Mouse (Mus musculus): Measurements from ENCODE around the gene Timm23. TPM values are rescaled to one million over a fixed set of nuclear protein-coding genes. Genes with fewer than 3 reads are reported as not detected.
"Not testable (repeated sequence)": the region's sequence is repeated elsewhere in the genome, so short reads cannot be mapped to it uniquely, and the experiment has no call there.

The Timm23 gene
- polyA plus RNA-seq, 1 experiment from 2014 or later: 302 TPM

- Histone ChIP-seq H3K4me1 (replicated peaks) (no peaks in the 10 kb centered on the region), H3K4me3 (no peak overlapping the region), H3K27me3 (ENCODE audit: insufficient read depth, poor library complexity, severe bottlenecking) (no peaks in the 10 kb centered on the region), H3K9me3 (no peaks in the 10 kb centered on the region), H3K27ac (no peak overlapping the region), H3K36me3 (peaks cover 73% of the 10 kb centered on the region)
- WGBS: 93% methylated on average over 10 of the region's 10 CpGs
- no peak for DNase-seq (ENCODE audit: low spot score)
These were observed 22.1 kb downstream of the Timm23 start for GRCm38 (mm10) chr14:32179393-32180195.

GRCm38 (mm10) chr14:32176590-32176989 is 25.1 kb downstream of the Timm23 start:
- 87% methylated on average over 5 of the region's 5 CpGs for WGBS
- not testable (repeated sequence) for H3K9me3 ChIP-seq; H3K27ac ChIP-seq; H3K4me3 ChIP-seq; H3K4me1 ChIP-seq (replicated peaks); DNase-seq (ENCODE audit: low spot score); H3K27me3 ChIP-seq (ENCODE audit: insufficient read depth, poor library complexity, severe bottlenecking)
- H3K36me3 ChIP-seq: peaks cover 69% of the 10 kb centered on the region

GRCm38 (mm10) chr14:32175310-32175709 is 26.4 kb downstream of the Timm23 start:
- Histone ChIP-seq H3K4me3 (no peak overlapping the region), H3K27me3 (ENCODE audit: insufficient read depth, poor library complexity, severe bottlenecking) (no peaks in the 10 kb centered on the region), H3K9me3 (no peaks in the 10 kb centered on the region), H3K36me3 (peaks cover 61% of the 10 kb centered on the region), H3K27ac (no peak overlapping the region), H3K4me1 (replicated peaks) (no peaks in the 10 kb centered on the region)
- WGBS: 86% methylated on average over 2 of the region's 2 CpGs
- DNase-seq (ENCODE audit: low spot score): no peak

GRCm38 (mm10) chr14:32170137-32170536 is 31.6 kb downstream of the Timm23 start:
- peaks cover 35% of the 10 kb centered on the region for H3K36me3 ChIP-seq
- DNase-seq (ENCODE audit: low spot score): no peak
- no peaks in the 10 kb centered on the region for H3K27me3 ChIP-seq (ENCODE audit: insufficient read depth, poor library complexity, severe bottlenecking)
- H3K9me3 ChIP-seq: no peaks in the 10 kb centered on the region
- WGBS: 93% methylated on average over 4 of the region's 4 CpGs
- H3K4me3 ChIP-seq: no peak overlapping the region
- H3K27ac ChIP-seq: no peak overlapping the region
- peaks cover 11% of the 10 kb centered on the region for H3K4me1 ChIP-seq (replicated peaks)

- no peak overlapping the region for H3K27ac ChIP-seq
- H3K4me3 ChIP-seq: no peak overlapping the region
- DNase-seq (ENCODE audit: low spot score): no peak
- 78% methylated on average over 3 of the region's 3 CpGs for WGBS
- peaks cover 15% of the 10 kb centered on the region for H3K4me1 ChIP-seq (replicated peaks)
- peaks cover 22% of the 10 kb centered on the region for H3K36me3 ChIP-seq
- no peaks in the 10 kb centered on the region for H3K27me3 ChIP-seq (ENCODE audit: insufficient read depth, poor library complexity, severe bottlenecking)
- no peaks in the 10 kb centered on the region for H3K9me3 ChIP-seq
These were observed 33.0 kb downstream of the Timm23 start for GRCm38 (mm10) chr14:32168653-32169231.

- Histone ChIP-seq H3K4me3 (peak overlapping the region; percentile 11; the same call in 1 of the 2 replicates), H3K27ac (no peak overlapping the region), H3K36me3 (peaks cover 8% of the 10 kb centered on the region; the same call in 1 of the 2 replicates), H3K4me1 (replicated peaks) (peaks cover 15% of the 10 kb centered on the region), H3K27me3 (ENCODE audit: insufficient read depth, poor library complexity, severe bottlenecking) (no peaks in the 10 kb centered on the region), H3K9me3 (no peaks in the 10 kb centered on the region)
- DNase-seq (ENCODE audit: low spot score): no peak
- 90% methylated on average over 5 of the region's 5 CpGs for WGBS
These were observed 34.4 kb downstream of the Timm23 start for GRCm38 (mm10) chr14:32167326-32167725.

GRCm38 (mm10) chr14:32166840-32167239 is 34.9 kb downstream of the Timm23 start:
- 77% methylated on average over 1 of the region's 1 CpGs for WGBS
- Histone ChIP-seq H3K27ac (no peak overlapping the region), H3K4me1 (replicated peaks) (peaks cover 15% of the 10 kb centered on the region), H3K4me3 (peak overlapping the region; percentile 1; the same call in 1 of the 2 replicates), H3K36me3 (0 out of 2 replicates have a peak, but pooled peaks cover 4% of the 10 kb centered on the region), H3K27me3 (ENCODE audit: insufficient read depth, poor library complexity, severe bottlenecking) (no peaks in the 10 kb centered on the region), H3K9me3 (no peaks in the 10 kb centered on the region)
- DNase-seq (ENCODE audit: low spot score): no peak

- WGBS: 85% methylated on average over 2 of the region's 2 CpGs
- DNase-seq (ENCODE audit: low spot score): no peak
- Histone ChIP-seq H3K27ac (no peak overlapping the region), H3K4me3 (peak overlapping the region; percentile 65; the same call in 1 of the 2 replicates), H3K9me3 (no peaks in the 10 kb centered on the region), H3K27me3 (ENCODE audit: insufficient read depth, poor library complexity, severe bottlenecking) (no peaks in the 10 kb centered on the region), H3K4me1 (replicated peaks) (peaks cover 17% of the 10 kb centered on the region), H3K36me3 (0 out of 2 replicates have a peak, but pooled peaks cover 3% of the 10 kb centered on the region)
These were observed 35.6 kb downstream of the Timm23 start for GRCm38 (mm10) chr14:32166062-32166441.

GRCm38 (mm10) chr14:32165278-32166061 is 36.2 kb downstream of the Timm23 start:
- H3K27ac ChIP-seq: peak overlapping the region; percentile 75
- no peaks in the 10 kb centered on the region for H3K27me3 ChIP-seq (ENCODE audit: insufficient read depth, poor library complexity, severe bottlenecking)
- H3K36me3 ChIP-seq: no peaks in the 10 kb centered on the region
- H3K4me1 ChIP-seq (replicated peaks): peaks cover 23% of the 10 kb centered on the region
- peak; percentile 74 for DNase-seq (ENCODE audit: low spot score)
- WGBS: 1% methylated on average over 42 of the region's 42 CpGs
- no peaks in the 10 kb centered on the region for H3K9me3 ChIP-seq
- H3K4me3 ChIP-seq: peak overlapping the region; percentile 65

GRCm38 (mm10) chr14:32164173-32165051 is 37.3 kb downstream of the Timm23 start:
- no peaks in the 10 kb centered on the region for H3K36me3 ChIP-seq
- no peaks in the 10 kb centered on the region for H3K9me3 ChIP-seq
- no peak for DNase-seq (ENCODE audit: low spot score)
- no peak overlapping the region for H3K27ac ChIP-seq
- no peak overlapping the region for H3K4me3 ChIP-seq
- peaks cover 29% of the 10 kb centered on the region for H3K4me1 ChIP-seq (replicated peaks)
- 82% methylated on average over 8 of the region's 8 CpGs for WGBS
- no peaks in the 10 kb centered on the region for H3K27me3 ChIP-seq (ENCODE audit: insufficient read depth, poor library complexity, severe bottlenecking)

GRCm38 (mm10) chr14:32163203-32163888 is 38.4 kb downstream of the Timm23 start:
- WGBS: 92% methylated on average over 11 of the region's 11 CpGs
- H3K27ac ChIP-seq: no peak overlapping the region
- no peak for DNase-seq (ENCODE audit: low spot score)
- no peaks in the 10 kb centered on the region for H3K36me3 ChIP-seq
- no peaks in the 10 kb centered on the region for H3K9me3 ChIP-seq
- H3K4me1 ChIP-seq (replicated peaks): peaks cover 33% of the 10 kb centered on the region
- no peaks in the 10 kb centered on the region for H3K27me3 ChIP-seq (ENCODE audit: insufficient read depth, poor library complexity, severe bottlenecking)
- H3K4me3 ChIP-seq: no peak overlapping the region

GRCm38 (mm10) chr14:32162231-32162630 is 39.5 kb downstream of the Timm23 start:
- Histone ChIP-seq H3K27ac (no peak overlapping the region), H3K4me1 (replicated peaks) (peaks cover 33% of the 10 kb centered on the region), H3K27me3 (ENCODE audit: insufficient read depth, poor library complexity, severe bottlenecking) (no peaks in the 10 kb centered on the region), H3K36me3 (no peaks in the 10 kb centered on the region), H3K9me3 (no peaks in the 10 kb centered on the region), H3K4me3 (no peak overlapping the region)
- 94% methylated on average over 5 of the region's 5 CpGs for WGBS
- no peak for DNase-seq (ENCODE audit: low spot score)
